Mouse (Mus musculus) testis, adult 2 months (tissue): ENCODE measurements around the gene Cyfip2. TPM values are rescaled to one million over a fixed set of nuclear protein-coding genes. Genes with fewer than 3 reads are reported as not detected.

Experiments
- H3K27ac ChIP-seq: fragments of 200-500 bp; 2 replicates; pipeline ENCODE4 v1.5.1; 2012; ENCODE audit warnings: low read depth, low read length; ENCODE audit not compliant: control insufficient read depth, insufficient read depth
- H3K27me3 ChIP-seq: fragments of 200-500 bp; 2 replicates; pipeline ENCODE4 v1.6.1; 2012; ENCODE audit warnings: mild to moderate bottlenecking, low read length, moderate library complexity; ENCODE audit not compliant: control insufficient read depth, insufficient read depth
- H3K36me3 ChIP-seq: fragments of 200-500 bp; 2 replicates; pipeline ENCODE4 v1.6.1; 2012; ENCODE audit warnings: mild to moderate bottlenecking, low read length; ENCODE audit not compliant: control insufficient read depth, insufficient read depth
- H3K4me1 ChIP-seq: fragments of 200-500 bp; 2 replicates; pipeline ENCODE4 v1.6.1; 2012; ENCODE audit warnings: low read length; ENCODE audit not compliant: control insufficient read depth, insufficient read depth
- H3K4me3 ChIP-seq: fragments of 200-500 bp; 2 replicates; pipeline ENCODE4 v1.5.1; 2012; ENCODE audit warnings: low read depth, mild to moderate bottlenecking, low read length, moderate library complexity, mixed read lengths; ENCODE audit not compliant: control insufficient read depth
- CTCF ChIP-seq: fragments of 200-500 bp; IDR thresholded peaks from 2 replicates; pipeline ENCODE4 v1.5.1; 2012; ENCODE audit warnings: low read depth, mild to moderate bottlenecking, inconsistent platforms, low read length, moderate library complexity; ENCODE audit not compliant: control insufficient read depth, insufficient read depth, insufficient replicate concordance
- POLR2A ChIP-seq: fragments of 200-500 bp; IDR thresholded peaks from 2 replicates; pipeline ENCODE4 v1.6.1; 2012; ENCODE audit warnings: low read depth, mild to moderate bottlenecking, inconsistent platforms, low read length, moderate library complexity; ENCODE audit not compliant: control insufficient read depth
- polyA plus RNA-seq: library from polyadenylated mRNA; depleted of rRNA; stranded (reverse); fragments of >200 nt; gene quantifications from 2 replicates; pipeline ENCODE4 v1.2.3, GENCODE M21; 2012

Gene Cyfip2
- polyA plus RNA-seq, 1 experiment: 1.6 TPM

GRCm38 (mm10) chr11:46273969-46274368, 38.7 kb downstream of the Cyfip2 start:
- no peaks in the 10 kb centered on the region for H3K36me3 ChIP-seq
- no peak overlapping the region for H3K27ac ChIP-seq
- TF ChIP-seq POLR2A: no peak
- no peak for TF ChIP-seq CTCF
- no peaks in the 10 kb centered on the region; the same call in 1 of the 2 replicates for H3K4me1 ChIP-seq
- H3K4me3 ChIP-seq: no peak overlapping the region
- no peaks in the 10 kb centered on the region for H3K27me3 ChIP-seq

GRCm38 (mm10) chr11:46272058-46272681, 40.5 kb downstream of the Cyfip2 start:
- H3K4me1 ChIP-seq: no peaks in the 10 kb centered on the region
- H3K27ac ChIP-seq: no peak overlapping the region
- TF ChIP-seq CTCF (no peak), POLR2A (no peak)
- H3K4me3 ChIP-seq: no peak overlapping the region
- H3K27me3 ChIP-seq: no peaks in the 10 kb centered on the region
- H3K36me3 ChIP-seq: no peaks in the 10 kb centered on the region

- Histone ChIP-seq H3K4me1 (no peaks in the 10 kb centered on the region), H3K36me3 (no peaks in the 10 kb centered on the region), H3K27ac (no peak overlapping the region), H3K4me3 (no peak overlapping the region), H3K27me3 (no peaks in the 10 kb centered on the region)
- TF ChIP-seq CTCF (no peak), POLR2A (no peak)
These were observed 42.8 kb downstream of the Cyfip2 start for GRCm38 (mm10) chr11:46269893-46270292.

- Histone ChIP-seq H3K27me3 (no peaks in the 10 kb centered on the region), H3K4me1 (no peaks in the 10 kb centered on the region), H3K4me3 (no peak overlapping the region), H3K36me3 (no peaks in the 10 kb centered on the region), H3K27ac (no peak overlapping the region)
- TF ChIP-seq POLR2A (no peak), CTCF (no peak)
These were observed 43.3 kb downstream of the Cyfip2 start for GRCm38 (mm10) chr11:46269391-46269790.

GRCm38 (mm10) chr11:46268991-46269390, 43.7 kb downstream of the Cyfip2 start:
- peak; percentile 42; the same call in 1 of the 2 replicates for TF ChIP-seq CTCF
- TF ChIP-seq POLR2A: no peak
- H3K4me1 ChIP-seq: no peaks in the 10 kb centered on the region
- H3K36me3 ChIP-seq: no peaks in the 10 kb centered on the region
- H3K27me3 ChIP-seq: no peaks in the 10 kb centered on the region
- no peak overlapping the region for H3K27ac ChIP-seq
- no peak overlapping the region for H3K4me3 ChIP-seq

GRCm38 (mm10) chr11:46265031-46265786, 47.5 kb downstream of the Cyfip2 start:
- Histone ChIP-seq H3K27me3 (no peaks in the 10 kb centered on the region), H3K4me3 (no peak overlapping the region), H3K4me1 (no peaks in the 10 kb centered on the region), H3K27ac (no peak overlapping the region), H3K36me3 (no peaks in the 10 kb centered on the region)
- no peak for TF ChIP-seq CTCF
- no peak for TF ChIP-seq POLR2A

GRCm38 (mm10) chr11:46264584-46264983, 48.1 kb downstream of the Cyfip2 start:
- H3K4me3 ChIP-seq: no peak overlapping the region
- H3K27ac ChIP-seq: no peak overlapping the region
- no peaks in the 10 kb centered on the region for H3K27me3 ChIP-seq
- TF ChIP-seq POLR2A (no peak), CTCF (no peak)
- no peaks in the 10 kb centered on the region for H3K36me3 ChIP-seq
- no peaks in the 10 kb centered on the region for H3K4me1 ChIP-seq
